Mouse (Mus musculus) layer of hippocampus, adult 8-10 months (tissue): ENCODE measurements around the gene Vti1a. TPM values are rescaled to one million over a fixed set of nuclear protein-coding genes. Genes with fewer than 3 reads are reported as not detected.

Source experiments
- DNase-seq, 2 experiments: peaks; one replicate each; pipeline ENCODE4 v3.0.0; 2022; ENCODE audit warnings: low spot score in 2 of 2
- total RNA-seq, 4 experiments: library from RNA; stranded (reverse); gene quantifications; 2 replicates each; pipeline ENCODE4 v1.2.4; 2022

The Vti1a gene
- total RNA-seq, 4 experiments from 2014 or later, result 56.7 to 64.1 (median 60.2) TPM

DNA sequence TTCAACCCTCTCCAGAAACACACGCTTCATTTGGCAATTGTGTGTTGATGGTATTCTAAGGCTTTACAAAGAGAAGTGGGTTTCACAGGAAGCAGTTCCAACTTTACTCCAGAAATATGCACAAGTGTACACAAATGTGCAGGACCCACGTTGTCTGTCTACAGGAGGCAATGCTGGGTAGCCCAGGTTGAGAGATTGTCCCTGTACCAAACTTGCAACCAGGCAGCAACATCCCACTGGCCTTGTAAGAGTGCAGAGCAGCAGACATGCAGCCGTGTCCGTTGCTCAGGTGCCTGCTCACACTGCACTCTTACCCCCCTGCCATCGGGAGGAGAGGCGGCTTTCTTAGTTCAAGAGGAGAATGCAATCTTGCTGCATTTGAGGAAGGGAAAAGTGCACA, 133.4 kb downstream of the Vti1a start:
- no peak for DNase-seq

DNA sequence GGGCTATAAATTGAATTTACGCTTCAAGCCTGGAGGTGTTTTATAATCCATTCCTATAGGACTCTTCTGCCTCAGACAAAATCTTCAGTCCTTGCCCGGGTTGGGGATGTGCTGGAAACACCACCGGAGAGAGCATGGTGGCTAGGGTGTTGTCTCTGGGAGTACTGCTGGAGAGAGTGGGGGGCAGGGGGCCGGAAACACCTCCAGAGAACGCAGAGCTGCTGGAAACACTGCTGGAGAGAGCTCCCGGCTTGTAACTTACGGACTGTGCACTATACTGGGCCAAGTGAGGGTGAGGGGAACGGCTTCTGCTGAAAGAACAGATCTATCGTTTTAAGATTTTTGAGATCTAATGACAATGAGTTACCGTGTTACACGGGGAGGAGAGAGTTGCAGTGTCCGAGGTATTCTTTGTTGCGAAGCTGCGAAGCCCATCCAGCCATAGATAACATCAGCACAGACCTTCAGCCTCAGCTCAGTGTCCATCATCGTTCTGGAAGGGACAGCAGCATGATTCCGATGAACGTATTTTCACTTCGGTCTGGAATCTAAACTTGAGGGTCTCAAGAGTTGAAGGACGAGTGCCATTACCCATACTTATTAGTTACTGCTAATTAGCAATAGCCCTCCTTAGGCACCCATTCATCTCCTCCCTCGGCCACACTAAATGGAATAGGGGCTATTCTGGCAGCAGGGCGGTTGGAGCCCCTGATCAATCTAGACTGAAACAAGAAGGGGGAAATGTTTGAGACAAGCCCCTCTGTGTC, 140.4 kb downstream of the Vti1a start:
- no peak for DNase-seq

DNA sequence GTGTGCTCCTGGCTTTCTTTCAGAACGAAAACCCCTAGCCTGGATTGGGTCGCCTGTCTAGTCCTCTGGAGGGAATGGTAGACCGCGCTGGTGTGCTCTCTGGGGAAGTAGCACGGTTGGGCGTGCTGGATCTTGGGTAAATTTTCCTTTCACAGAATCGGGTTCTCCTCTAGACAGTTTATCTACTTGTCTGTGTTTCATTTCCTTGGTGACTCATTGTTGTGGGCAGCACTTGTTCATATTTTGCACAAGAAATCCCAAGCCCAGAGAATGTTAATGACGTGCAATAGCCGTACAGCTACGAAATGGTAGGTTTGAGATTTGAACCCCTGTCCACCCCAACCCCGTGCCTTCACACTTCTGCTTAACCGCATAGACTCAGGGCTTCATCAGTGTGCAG, 145.9 kb downstream of the Vti1a start:
- DNase-seq, result no peak

DNA sequence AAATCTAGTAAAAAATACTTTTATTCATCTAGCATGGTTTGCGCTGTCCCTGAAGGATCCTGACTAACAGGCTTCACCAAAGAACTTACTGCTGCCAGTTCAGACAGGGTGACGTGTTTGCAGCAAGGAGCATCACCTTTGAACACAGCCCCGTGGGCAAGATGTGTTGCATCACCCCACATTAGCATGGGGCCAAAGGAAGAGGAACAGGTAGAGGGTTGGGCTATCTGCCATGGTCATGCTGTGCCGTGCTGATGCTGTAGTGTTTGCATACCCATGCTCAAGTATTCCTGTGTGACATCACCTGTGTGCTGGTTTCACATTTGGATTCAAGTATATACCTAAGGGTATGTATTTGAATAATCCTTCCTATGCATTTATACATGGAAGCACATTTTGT, 147.6 kb downstream of the Vti1a start:
- no peak for DNase-seq

GRCm38 (mm10) chr19:55469301-55470051, 153.4 kb downstream of the Vti1a start:
- no peak for DNase-seq

DNA sequence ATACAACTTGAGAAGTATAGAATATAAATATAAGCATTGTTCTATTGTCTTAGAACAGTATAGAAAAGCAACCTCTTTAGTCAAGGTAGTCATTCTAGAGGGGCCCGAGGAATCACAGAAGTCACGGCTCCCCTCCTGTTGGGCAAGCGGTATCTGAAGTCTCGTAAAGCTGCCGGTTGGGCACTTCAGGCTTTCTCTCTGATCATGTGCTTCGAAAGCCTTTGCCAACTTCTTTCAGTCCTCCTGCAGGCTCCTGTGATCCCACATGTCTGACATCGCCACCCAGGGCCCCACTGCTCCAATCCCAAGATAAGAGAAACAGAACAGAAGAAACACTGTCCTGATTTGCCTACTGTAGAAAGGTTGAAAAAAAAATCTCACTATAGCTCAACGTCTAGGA, 156.5 kb downstream of the Vti1a start:
- DNase-seq, result no peak

GRCm38 (mm10) chr19:55474225-55474624, 158.1 kb downstream of the Vti1a start:
- DNase-seq, result no peak

- DNase-seq, result no peak
These were observed 164.4 kb downstream of the Vti1a start for GRCm38 (mm10) chr19:55480526-55480925.

- DNase-seq, result no peak
These were observed 165.2 kb downstream of the Vti1a start for GRCm38 (mm10) chr19:55481308-55481707.

DNA sequence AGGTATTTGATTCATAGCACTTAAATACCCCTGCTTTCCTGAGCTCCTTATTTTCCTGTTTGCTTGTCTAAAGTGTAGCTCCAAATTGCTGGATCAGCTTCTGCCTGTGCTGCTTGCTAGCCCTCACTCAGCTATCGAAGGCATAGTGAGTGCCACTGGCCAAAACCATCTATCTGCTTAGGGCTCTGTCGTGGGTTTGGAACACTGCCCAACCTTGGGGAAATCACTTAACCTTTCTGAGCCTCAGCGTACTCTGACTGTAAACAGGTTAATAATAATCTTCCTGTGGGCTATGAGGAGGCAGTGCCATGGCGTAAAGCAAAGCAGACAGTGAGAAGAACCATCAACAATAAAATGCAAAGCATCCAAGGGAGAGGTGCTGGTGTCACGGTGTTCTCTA, 167.4 kb downstream of the Vti1a start:
- DNase-seq, result no peak

DNA sequence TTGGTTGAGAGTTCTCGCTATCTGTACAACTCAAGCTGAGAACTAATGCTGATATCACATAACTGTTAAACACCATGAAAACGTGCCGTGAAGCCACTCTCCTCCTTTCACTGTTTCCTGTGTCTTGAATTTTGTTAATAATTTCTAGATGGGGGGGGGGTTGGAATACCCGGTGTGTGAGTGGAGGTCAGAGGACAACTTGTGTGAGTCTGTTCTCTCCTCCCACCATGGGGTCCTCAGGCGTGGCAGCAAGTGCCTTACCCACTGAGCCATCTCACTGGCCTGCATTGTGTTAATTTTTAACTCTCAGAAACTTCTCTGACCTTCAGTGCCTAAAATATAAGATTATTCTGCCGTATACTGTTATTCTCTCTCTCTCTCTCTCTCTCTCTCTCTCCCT, 168.5 kb downstream of the Vti1a start:
- no peak for DNase-seq

DNA sequence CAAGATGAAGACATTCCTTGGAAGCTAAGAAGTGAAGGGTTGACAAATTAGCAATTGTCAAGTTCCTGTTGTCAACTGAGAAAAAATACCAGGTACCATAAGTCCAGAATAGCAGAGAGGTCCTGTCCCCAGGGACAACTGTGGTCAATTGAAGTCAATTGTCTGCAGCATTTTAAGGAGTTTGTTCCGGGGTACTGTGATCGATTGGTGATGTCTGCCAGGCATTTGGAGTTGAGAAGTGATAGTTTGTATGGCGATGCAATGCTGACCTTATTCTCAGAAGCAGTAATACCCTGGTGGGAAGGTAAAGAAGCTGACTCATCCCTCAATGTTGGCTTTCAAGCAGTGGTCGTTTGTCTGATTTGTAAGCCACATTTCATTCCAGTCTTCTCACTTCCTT, 170.4 kb downstream of the Vti1a start:
- no peak for DNase-seq

- DNase-seq, result no peak
These were observed 175.3 kb downstream of the Vti1a start for GRCm38 (mm10) chr19:55491126-55492076.

DNA sequence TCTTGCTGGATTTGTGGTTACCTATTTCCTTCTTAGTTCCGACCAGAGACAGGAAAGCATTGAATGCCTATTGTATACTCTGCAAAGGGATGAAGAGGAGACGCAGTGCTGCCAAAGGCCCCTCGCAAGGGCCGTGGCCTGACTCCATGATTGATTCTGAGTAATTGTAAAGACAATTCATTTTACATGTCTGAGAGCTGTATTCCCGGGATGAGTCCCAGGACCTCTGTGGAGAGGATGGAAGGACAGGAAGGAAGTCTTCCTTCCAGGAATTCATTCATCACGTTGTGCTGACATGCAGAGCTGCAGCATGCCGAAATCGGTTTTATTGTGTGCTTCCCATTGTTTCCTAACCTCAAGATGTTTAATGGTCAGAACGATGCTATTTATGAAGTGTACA, 180.2 kb downstream of the Vti1a start:
- DNase-seq, result no peak

- no peak for DNase-seq
These were observed 183.2 kb downstream of the Vti1a start for GRCm38 (mm10) chr19:55499179-55499863.

GRCm38 (mm10) chr19:55501985-55502384, 185.9 kb downstream of the Vti1a start:
- no peak for DNase-seq

- DNase-seq, result no peak
These were observed 187.7 kb downstream of the Vti1a start for GRCm38 (mm10) chr19:55503771-55504170.

- DNase-seq, result no peak
These were observed 191.7 kb downstream of the Vti1a start for GRCm38 (mm10) chr19:55507748-55508147.

DNA sequence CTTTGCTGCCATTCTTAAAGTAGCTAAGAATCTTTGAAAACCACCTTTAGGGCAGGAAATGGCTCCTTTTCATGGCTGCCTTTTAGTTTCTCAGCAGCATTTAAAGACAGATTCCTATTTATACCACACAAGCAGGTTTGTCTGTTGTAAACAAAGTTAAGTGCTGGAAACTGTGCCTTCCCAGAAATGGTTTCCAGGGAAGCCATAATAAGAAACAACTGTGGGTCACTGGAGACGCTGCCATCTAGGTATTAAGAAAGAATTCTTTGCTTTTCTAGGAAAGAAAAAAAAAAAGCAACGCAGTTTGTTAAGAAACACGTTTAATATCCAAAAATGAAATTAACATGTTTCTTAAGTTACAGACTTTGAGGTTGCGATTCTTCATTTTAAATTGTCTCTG, 192.1 kb downstream of the Vti1a start:
- no peak for DNase-seq

- no peak for DNase-seq
These were observed 192.9 kb downstream of the Vti1a start for GRCm38 (mm10) chr19:55508965-55509364.

GRCm38 (mm10) chr19:55509618-55510017, 193.5 kb downstream of the Vti1a start:
- peak; percentile 52 to 66 for DNase-seq
